Mouse (Mus musculus) monocyte, adult 59 days (primary cell): Measurements from ENCODE around the gene Irf8. TPM values are rescaled to one million over a fixed set of nuclear protein-coding genes. Genes with fewer than 3 reads are reported as not detected.

Source experiments
- total RNA-seq, 2 experiments: library from RNA; stranded (reverse); gene quantifications; one replicate each; pipeline ENCODE4 v1.2.4; 2023

Irf8 gene
- total RNA-seq, result 100 to 1,000 TPM; 245 to 285 TPM

GRCm38 (mm10) chr8:120735770-120736481, at the start of gene Irf8:
Gene Irf8, plus strand, starts transcription at chr8:120736358.

Other genes with a start within 250 kb of the Irf8 start
- 1 to 10 TPM; 1.5 to 2.6 TPM for gene Gins2, start 147.1 kb upstream of the Irf8 start, total RNA-seq
- not detected for gene 1190005I06Rik, start 88.7 kb upstream of the Irf8 start, total RNA-seq
- not detected for gene Gm27021, start 68.3 kb upstream of the Irf8 start, total RNA-seq
- 100 to 1,000 TPM; 497 to 527 TPM for gene Cox4i1, start 68.1 kb upstream of the Irf8 start, total RNA-seq
- gene Emc8, start 67.8 kb upstream of the Irf8 start, total RNA-seq, result 10 to 100 TPM; 18.6 to 40.3 TPM